Mouse (Mus musculus) heart, embryonic 16.5 days (tissue): Measurements from ENCODE around the gene Anxa3. TPM values are rescaled to one million over a fixed set of nuclear protein-coding genes. Genes with fewer than 3 reads are reported as not detected.

Experiments used
- ATAC-seq: fragments of 200-750 bp; cut with Nextera tagmentation; replicated peaks from 2 replicates; pipeline ENCODE4 v1.8.0; 2017; ENCODE audit warnings: moderate number of reproducible peaks; ENCODE audit not compliant: insufficient read depth, low FRiP score; ENCODE audit errors: extremely low read depth
- H3K27ac ChIP-seq: fragments of 300-500 bp; sonication (generic); 2 replicates; pipeline ENCODE4 v1.5.1; 2014; ENCODE audit warnings: mild to moderate bottlenecking, low read length, control low read depth, moderate library complexity
- H3K27me3 ChIP-seq: fragments of 300-500 bp; sonication (generic); 2 replicates; pipeline ENCODE4 v1.6.1; 2014; ENCODE audit warnings: low read length, mixed read lengths; ENCODE audit not compliant: control insufficient read depth, insufficient read depth
- H3K36me3 ChIP-seq: fragments of 300-500 bp; sonication (generic); 2 replicates; pipeline ENCODE4 v1.6.1; 2014; ENCODE audit not compliant: control insufficient read depth, insufficient read depth
- H3K4me1 ChIP-seq: fragments of 300-500 bp; sonication (generic); 2 replicates; pipeline ENCODE4 v1.6.1; 2014; ENCODE audit warnings: low read length, mixed read lengths; ENCODE audit not compliant: control insufficient read depth, insufficient read depth
- H3K4me2 ChIP-seq: fragments of 300-500 bp; sonication (generic); 2 replicates; pipeline ENCODE4 v1.6.1; 2014; ENCODE audit warnings: low read depth, mild to moderate bottlenecking, control low read depth, low read length
- H3K4me3 ChIP-seq: fragments of 300-500 bp; sonication (generic); 2 replicates; pipeline ENCODE4 v1.5.1; 2014; ENCODE audit warnings: mild to moderate bottlenecking, control low read depth, low read length
- H3K9ac ChIP-seq: fragments of 300-500 bp; sonication (generic); 2 replicates; pipeline ENCODE4 v1.6.1; 2014; ENCODE audit warnings: low read length, control low read depth
- H3K9me3 ChIP-seq: fragments of 300-500 bp; sonication (generic); replicated peaks from 2 replicates; pipeline ENCODE4 v1.6.1; 2016; ENCODE audit warnings: low read length; ENCODE audit not compliant: control insufficient read depth
- WGBS: fragments of 180-500 bp; shearing (Covaris S2); extraction: QIAGEN DNeasy Blood & Tissue Kit; methylation state at CpG from one replicate; pipeline ENCODE4 v1.1.7; 2014; 5-methylcytosine and 5-hydroxymethylcytosine counted together
- polyA plus RNA-seq: library from polyadenylated mRNA; unstranded; fragments of >200 nt; fragmentation: Nextera tagmentation; extraction: Ambion mirVana; gene quantifications from 2 replicates; pipeline ENCODE4 v1.2.1, GENCODE M21; 2015

Gene Anxa3
- polyA plus RNA-seq, 1 experiment from 2014 or later = 54.2 TPM

DNA sequence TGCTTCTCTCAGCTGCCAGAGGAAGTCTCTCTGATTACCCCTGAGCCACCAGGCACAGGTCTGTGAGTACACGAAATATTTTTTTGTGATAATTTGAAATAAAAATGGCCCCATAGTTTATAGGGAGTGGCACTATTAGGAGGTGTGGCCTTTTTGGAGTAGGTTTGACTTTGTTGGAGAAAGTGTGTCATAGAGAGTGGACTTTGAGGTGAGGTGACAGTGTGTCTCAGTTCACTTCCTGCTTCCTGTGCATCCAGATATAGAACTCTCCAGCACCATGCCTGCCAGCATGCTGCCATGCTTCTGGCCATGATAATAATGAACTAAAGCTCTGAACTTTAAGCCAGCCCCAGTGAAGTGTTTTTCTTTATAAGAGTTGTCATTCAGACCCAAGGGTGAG is 66.8 kb downstream of the Anxa3 start:
- Histone ChIP-seq H3K4me2 (no peak overlapping the region), H3K27ac (no peak overlapping the region), H3K4me3 (no peak overlapping the region), H3K9me3 (no peaks in the 10 kb centered on the region), H3K27me3 (no peaks in the 10 kb centered on the region), H3K9ac (no peak overlapping the region), H3K36me3 (no peaks in the 10 kb centered on the region), H3K4me1 (no peaks in the 10 kb centered on the region)
- no peak for ATAC-seq
- 61% methylated on average over 1 of the region's 1 CpGs for WGBS

DNA sequence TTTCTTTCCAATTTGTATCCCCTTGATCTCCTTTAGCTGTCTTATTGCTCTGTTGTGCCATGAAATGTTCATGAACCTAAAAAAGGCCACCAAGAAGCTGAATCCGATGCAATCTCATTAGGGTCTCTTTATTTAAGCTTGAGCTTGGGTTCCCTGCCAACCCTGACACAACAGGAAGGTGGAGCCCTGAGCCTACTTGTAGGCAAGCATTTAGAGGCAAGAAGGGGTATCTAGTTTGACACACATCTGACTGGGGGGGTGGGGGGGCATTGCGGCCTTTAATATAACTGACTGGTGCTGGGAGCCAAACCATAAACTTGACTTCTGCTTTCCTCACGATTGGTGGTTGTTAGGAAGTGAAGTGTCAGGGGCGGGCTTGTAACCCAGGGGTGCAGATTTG is 74.0 kb downstream of the Anxa3 start:
- Histone ChIP-seq H3K36me3 (no peaks in the 10 kb centered on the region), H3K4me1 (no peaks in the 10 kb centered on the region), H3K4me2 (no peak overlapping the region), H3K4me3 (no peak overlapping the region), H3K27me3 (no peaks in the 10 kb centered on the region), H3K27ac (no peak overlapping the region), H3K9ac (no peak overlapping the region), H3K9me3 (no peaks in the 10 kb centered on the region)
- whole genome bisulfite sequencing = 80% methylated on average over 4 of the region's 4 CpGs
- ATAC-seq = no peak

DNA sequence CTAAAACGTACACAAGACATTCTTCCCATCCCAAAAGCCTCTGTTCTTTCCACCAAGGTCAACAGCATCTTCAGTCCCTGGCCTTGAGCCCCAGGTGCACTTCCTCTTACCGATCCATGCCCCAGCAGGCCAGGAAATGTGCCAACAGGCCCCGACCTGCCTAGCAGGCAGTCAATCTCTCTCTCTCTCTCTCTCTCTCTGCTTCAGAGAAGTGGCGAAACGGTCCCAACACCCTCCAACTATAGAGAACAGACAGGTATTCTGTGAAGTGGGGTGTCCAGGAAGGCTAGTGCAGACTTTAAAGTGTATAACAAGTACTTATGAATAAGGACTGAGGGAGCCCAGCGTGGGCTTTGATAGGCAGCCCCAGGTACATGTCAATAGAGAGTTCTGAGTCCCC is 75.8 kb downstream of the Anxa3 start:
- H3K4me3 ChIP-seq = no peak overlapping the region
- H3K9ac ChIP-seq = no peak overlapping the region
- 49% methylated on average over 6 of the region's 6 CpGs for WGBS
- no peaks in the 10 kb centered on the region for H3K27me3 ChIP-seq
- H3K9me3 ChIP-seq = no peaks in the 10 kb centered on the region
- H3K36me3 ChIP-seq = no peaks in the 10 kb centered on the region
- no peak overlapping the region for H3K27ac ChIP-seq
- H3K4me1 ChIP-seq = no peaks in the 10 kb centered on the region
- no peak overlapping the region for H3K4me2 ChIP-seq
- ATAC-seq = no peak

GRCm38 (mm10) chr5:96870996-96871395 is 77.9 kb downstream of the Anxa3 start:
- WGBS = 80% methylated on average over 12 of the region's 12 CpGs
- Histone ChIP-seq H3K9me3 (no peaks in the 10 kb centered on the region), H3K9ac (no peak overlapping the region), H3K4me2 (no peak overlapping the region), H3K27ac (no peak overlapping the region), H3K36me3 (no peaks in the 10 kb centered on the region), H3K4me1 (no peaks in the 10 kb centered on the region), H3K27me3 (no peaks in the 10 kb centered on the region), H3K4me3 (no peak overlapping the region)
- no peak for ATAC-seq

- Histone ChIP-seq H3K36me3 (no peaks in the 10 kb centered on the region), H3K4me2 (no peak overlapping the region), H3K9ac (no peak overlapping the region), H3K27me3 (no peaks in the 10 kb centered on the region), H3K4me1 (no peaks in the 10 kb centered on the region), H3K27ac (no peak overlapping the region), H3K9me3 (0 out of 2 replicates have a peak, but pooled peaks cover 6% of the 10 kb centered on the region), H3K4me3 (no peak overlapping the region)
- no peak for ATAC-seq
- whole genome bisulfite sequencing = 98% methylated on average over 1 of the region's 1 CpGs
These were observed 85.0 kb downstream of the Anxa3 start for GRCm38 (mm10) chr5:96878178-96878577.

DNA sequence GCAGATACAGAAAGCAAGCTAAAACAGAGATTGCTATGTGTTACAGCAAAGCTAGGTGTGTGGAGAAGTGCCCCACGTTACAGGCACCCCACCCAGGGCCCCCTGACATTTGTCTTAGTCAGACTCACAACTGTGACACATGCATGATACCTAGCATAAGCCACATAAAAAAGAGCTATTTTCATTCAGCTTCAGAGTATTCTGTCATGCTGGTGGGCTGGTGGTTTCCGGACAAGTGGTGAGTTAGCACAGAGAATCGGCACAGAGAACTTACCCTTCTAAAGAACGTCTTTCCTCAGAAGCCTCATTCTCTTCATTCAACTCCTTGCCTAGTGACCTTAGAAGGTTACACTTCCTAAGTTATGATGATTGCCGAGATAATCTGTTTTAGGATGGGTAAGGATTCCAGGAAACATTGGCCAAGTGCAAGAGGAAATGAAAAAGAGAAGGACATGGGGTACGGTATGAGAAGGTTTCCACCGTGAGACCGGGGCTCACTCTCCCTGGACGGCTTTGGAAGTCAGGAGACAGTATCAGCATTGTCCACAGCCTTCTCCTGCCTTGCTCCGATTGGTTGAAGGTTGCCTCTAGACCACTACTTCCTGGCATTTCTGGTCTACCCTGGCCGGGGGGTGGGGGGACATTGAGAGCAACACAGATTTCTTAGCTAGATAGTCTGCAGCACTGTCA is 85.9 kb downstream of the Anxa3 start:
- 82% methylated on average over 11 of the region's 11 CpGs for WGBS
- no peak overlapping the region for H3K27ac ChIP-seq
- 0 out of 2 replicates have a peak, but pooled peaks cover 6% of the 10 kb centered on the region for H3K9me3 ChIP-seq
- no peak overlapping the region for H3K9ac ChIP-seq
- H3K36me3 ChIP-seq = no peaks in the 10 kb centered on the region
- H3K27me3 ChIP-seq = no peaks in the 10 kb centered on the region
- H3K4me3 ChIP-seq = no peak overlapping the region
- no peak for ATAC-seq
- no peak overlapping the region for H3K4me2 ChIP-seq
- H3K4me1 ChIP-seq = no peaks in the 10 kb centered on the region

- no peak overlapping the region for H3K4me3 ChIP-seq
- H3K9ac ChIP-seq = no peak overlapping the region
- H3K27ac ChIP-seq = no peak overlapping the region
- no peaks in the 10 kb centered on the region for H3K36me3 ChIP-seq
- H3K4me2 ChIP-seq = no peak overlapping the region
- no peaks in the 10 kb centered on the region for H3K4me1 ChIP-seq
- H3K27me3 ChIP-seq = no peaks in the 10 kb centered on the region
- no peak for ATAC-seq
- WGBS = 65% methylated on average over 5 of the region's 5 CpGs
- H3K9me3 ChIP-seq = 0 out of 2 replicates have a peak, but pooled peaks cover 6% of the 10 kb centered on the region
These were observed 87.1 kb downstream of the Anxa3 start for GRCm38 (mm10) chr5:96880231-96880630.

- Histone ChIP-seq H3K9ac (no peak overlapping the region), H3K27ac (no peak overlapping the region), H3K4me1 (no peaks in the 10 kb centered on the region), H3K36me3 (no peaks in the 10 kb centered on the region), H3K4me2 (no peak overlapping the region), H3K9me3 (0 out of 2 replicates have a peak, but pooled peaks cover 6% of the 10 kb centered on the region), H3K27me3 (no peaks in the 10 kb centered on the region), H3K4me3 (no peak overlapping the region)
- WGBS = 70% methylated on average over 3 of the region's 3 CpGs
- no peak for ATAC-seq
These were observed 88.0 kb downstream of the Anxa3 start for GRCm38 (mm10) chr5:96881118-96881517.

DNA sequence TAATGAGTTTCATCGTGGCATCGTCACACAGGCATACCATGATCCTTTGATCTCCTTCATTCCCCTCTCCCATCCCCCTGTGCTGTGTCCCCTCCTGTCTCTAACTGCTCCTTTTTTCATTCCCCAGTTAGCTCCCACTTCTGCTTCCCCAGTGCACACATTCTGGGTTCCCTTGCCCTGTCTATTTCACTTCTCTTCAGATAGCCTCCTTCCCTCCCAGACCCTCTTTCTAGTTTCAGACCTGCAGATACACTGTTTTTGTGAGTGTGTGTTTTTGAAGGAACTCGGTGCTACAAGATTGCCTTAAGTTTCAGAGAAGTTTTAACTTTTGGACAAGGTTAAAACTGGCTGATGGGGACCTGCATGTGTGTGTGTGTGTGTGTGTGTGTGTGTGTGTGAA is 88.5 kb downstream of the Anxa3 start:
- WGBS = 75% methylated on average over 3 of the region's 3 CpGs
- H3K4me2 ChIP-seq = no peak overlapping the region
- no peaks in the 10 kb centered on the region for H3K36me3 ChIP-seq
- H3K4me3 ChIP-seq = no peak overlapping the region
- no peak overlapping the region for H3K27ac ChIP-seq
- no peaks in the 10 kb centered on the region for H3K4me1 ChIP-seq
- ATAC-seq = no peak
- 0 out of 2 replicates have a peak, but pooled peaks cover 6% of the 10 kb centered on the region for H3K9me3 ChIP-seq
- H3K27me3 ChIP-seq = no peaks in the 10 kb centered on the region
- no peak overlapping the region for H3K9ac ChIP-seq
